Mouse (Mus musculus): ENCODE results near the gene Gm17455.

GRCm38 (mm10) chr10:60351761-60352455 lies 47.6 kb upstream of the Gm17455 start:
- TF ChIP-seq CTCF (IDR thresholded peaks at IDR 0.05; ENCODE audit: low read depth) (0 out of 2 replicates have a peak, but pooled peaks have one; percentile 18), EP300 (IDR thresholded peaks at IDR 0.05; ENCODE audit: low read depth) (no peak)

Data from liver, embryonic 14.5 days (tissue).